Mouse (Mus musculus) liver (tissue): ENCODE data around the gene Btnl9.
"Not testable (repeated sequence)": the region's sequence is repeated elsewhere in the genome, so short reads cannot be mapped to it uniquely, and the experiment has no call there.

Source experiments
- DNase-seq: peaks from one replicate; pipeline ENCODE4 v3.0.0-alpha.2; 2020; ENCODE audit warnings: mixed read lengths

Gene Btnl9

DNA sequence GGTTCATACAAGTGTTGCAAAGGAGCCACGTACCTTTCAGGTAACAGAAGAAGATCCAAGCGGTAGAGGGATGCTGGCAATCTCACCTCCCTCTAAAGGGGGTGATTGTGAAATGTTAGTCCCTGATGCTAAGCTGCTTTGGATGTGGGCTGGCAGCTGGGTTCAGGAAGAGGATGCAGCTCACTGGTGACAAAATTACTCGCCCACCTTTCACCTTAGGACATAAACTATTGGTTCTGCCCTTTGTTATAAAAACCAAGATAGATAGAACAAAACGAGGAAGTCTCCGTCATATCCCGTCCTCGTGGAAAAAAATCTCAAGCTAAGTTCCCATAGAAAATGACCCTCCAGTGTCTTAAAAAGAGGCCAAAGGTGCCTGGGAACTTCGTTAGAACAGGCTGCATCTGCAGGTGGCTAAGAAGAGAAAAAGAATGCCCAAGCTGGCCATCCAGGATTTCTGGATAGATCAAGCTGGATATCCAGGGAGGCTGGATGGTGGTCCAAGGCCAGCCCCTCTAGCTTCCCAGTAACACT, at the start of gene Btnl9:
TSS of gene Btnl9 (minus strand) at position 205 of the 534 bp plus-strand sequence.
- no peak for DNase-seq

DNA sequence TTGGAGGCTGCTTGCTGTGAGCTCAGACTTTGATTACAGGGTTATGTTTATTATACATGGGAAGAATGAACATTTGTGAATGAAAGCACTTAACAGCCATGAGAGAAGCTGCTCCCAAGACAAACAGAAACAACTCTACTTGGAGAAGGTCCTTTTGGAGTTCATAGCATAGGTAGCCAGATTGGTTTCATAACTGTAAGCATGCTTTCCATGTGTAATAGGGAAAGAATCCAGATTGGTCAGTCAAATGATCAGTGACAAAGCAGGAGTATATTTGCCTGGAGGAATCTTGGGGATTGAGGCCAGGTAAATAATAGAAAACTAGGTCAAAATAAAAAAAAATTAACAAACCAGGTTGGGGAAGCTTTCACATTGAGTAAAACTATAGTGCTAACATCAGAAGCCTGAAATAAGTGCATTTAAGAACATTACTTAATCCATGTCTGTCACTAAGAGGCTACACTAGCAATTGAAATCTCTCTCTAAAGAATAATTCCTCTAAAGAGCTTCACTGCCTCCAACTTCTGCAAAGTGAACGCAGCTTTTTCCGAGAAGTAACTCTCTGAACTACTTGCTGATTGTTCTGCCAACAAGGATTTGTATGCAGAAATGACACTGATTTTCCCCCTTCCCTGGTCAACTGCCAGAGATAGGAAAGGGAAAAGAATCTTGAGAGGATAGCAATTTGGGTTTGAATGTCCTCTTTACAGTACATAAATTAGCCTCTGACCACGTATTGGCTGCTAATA, 48.7 kb upstream of the Btnl9 start:
- DNase-seq, result no peak

DNA sequence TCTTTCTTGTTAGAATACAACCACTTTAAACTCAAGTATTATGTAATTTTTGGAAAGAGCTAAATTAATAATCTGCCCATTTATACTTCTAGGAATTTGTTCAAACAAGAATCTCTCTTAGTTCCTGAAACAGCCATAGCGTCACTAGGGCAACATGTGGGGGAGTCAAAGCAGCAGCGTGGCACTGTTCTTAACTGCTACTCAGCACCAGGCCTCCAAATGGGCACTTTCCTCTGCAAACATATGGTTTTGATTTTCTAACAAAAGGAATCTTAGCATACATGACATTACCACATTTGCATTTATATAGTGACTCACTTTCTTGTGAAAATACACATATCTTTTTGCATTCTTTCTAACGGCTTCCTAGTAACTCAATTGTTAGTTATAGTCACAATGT, 45.8 kb upstream of the Btnl9 start:
- DNase-seq, result no peak

DNA sequence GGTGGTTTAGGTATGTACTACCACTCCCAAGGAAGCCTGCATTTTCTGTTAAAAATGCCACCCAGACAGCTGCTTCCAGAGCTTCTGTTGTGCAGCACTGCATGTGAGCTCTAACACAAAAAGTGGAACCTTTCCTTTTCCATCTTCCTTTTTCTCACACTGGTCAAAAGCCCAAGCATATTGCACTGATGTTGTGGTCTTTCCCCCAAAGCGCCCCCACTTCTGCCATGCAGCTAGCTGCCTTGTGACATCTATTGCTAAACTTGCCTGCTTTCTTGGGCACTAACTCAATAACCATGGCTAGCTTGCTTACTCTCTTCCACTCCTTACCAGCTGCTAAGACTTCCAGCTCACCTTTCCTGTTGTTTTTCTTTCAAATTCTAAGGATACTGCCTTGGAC, 37.5 kb upstream of the Btnl9 start:
- no peak for DNase-seq

DNA sequence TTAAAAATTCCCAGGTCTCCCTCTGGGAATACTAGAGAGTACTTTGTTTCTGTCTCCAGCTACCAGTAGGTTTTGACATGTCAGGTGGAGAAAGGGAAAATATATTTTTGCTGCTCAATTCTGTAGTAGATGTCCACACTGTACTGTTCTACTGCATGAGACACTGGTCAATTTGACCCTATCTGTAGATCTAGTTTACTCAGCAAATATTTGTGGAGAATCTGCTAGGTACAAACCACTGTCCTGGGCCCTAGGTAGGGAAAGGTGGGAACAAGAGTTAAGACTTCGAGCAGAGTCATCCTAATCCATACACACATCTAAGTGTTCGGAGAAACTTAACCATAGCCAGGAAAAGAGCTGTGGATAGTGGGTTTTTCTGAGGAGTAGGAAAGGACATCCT, 32.3 kb upstream of the Btnl9 start:
- no peak for DNase-seq

DNA sequence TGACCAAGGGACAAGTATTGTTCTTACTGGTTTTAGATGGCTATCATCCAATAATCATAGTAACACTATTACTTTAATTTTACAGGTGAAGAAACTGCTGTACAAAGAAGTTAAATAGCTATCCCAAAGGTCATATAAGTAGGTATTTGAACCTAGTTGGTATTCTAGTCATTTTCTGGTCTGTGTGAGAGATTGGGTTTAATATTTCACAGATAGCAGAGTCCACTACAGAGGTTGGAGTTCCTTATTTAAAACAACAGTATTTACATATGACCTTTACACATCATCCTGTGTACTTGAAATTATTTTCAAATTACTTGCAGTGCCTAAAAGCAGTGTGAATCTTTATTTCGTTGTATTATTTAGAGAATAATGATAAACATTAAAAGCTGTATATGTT, 26.5 kb upstream of the Btnl9 start:
- DNase-seq, result no peak

DNA sequence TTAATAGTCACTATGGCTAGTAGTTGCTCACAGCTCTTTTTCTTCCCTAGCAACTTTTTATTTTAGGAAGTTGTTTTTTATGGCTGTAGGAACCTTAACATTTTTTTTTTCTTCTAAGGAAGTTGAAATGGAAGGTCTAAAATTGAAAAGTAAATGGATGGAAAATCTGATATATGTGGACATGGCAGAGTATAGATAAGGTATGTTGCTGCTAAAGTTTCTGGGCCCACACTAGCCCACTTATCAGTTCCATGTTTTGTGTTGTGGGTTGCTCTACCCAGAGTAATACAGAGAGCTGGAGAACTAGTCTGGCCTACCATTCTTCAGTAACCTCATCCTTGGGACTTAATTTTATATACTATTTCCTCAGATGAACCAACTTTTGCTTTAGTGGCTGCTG, 25.6 kb upstream of the Btnl9 start:
- DNase-seq, result peak; percentile 27

DNA sequence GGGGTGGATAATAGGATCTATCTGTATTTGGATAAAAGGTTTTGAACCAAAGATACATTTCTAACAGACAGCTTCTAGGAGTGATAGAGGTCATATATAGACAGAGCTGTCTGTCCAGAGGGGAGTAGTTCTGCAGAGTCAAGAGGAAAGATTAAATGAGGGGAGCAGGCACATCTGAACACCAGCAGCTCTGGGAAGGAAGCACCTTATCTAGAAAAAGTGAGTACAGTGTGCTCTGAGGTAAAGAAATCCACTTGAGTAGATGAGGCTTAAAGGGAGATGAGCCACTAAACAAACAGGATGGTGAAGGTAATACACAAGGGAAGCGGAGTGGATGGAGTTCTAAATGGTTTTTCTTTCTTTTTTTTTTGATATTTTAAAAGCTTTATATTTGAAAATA, 20.5 kb upstream of the Btnl9 start:
- no peak for DNase-seq

DNA sequence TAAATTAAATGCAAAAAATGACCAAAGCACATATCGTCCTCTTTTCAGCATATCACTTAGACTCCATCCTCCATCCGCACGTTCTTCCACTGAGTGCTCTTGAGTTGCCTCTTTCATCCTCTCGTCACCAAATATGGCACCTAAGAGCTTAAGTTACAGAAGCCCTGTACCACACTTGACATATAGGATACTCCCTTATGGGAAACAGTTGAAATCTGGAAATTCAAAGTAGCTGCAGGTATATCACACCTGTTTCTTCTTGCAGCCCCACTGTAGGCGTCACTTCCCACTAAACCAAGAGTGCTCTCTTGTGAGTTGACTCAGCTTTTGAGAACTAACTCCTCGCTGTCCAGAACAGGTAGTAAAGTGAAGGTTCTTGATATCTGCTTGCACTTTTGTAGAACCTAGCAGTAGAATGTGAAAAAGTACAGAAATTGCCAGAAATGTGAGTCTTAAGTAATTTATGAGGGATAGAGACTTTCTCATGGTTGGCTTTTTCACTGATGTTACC, 18.2 kb upstream of the Btnl9 start:
- no peak for DNase-seq

DNA sequence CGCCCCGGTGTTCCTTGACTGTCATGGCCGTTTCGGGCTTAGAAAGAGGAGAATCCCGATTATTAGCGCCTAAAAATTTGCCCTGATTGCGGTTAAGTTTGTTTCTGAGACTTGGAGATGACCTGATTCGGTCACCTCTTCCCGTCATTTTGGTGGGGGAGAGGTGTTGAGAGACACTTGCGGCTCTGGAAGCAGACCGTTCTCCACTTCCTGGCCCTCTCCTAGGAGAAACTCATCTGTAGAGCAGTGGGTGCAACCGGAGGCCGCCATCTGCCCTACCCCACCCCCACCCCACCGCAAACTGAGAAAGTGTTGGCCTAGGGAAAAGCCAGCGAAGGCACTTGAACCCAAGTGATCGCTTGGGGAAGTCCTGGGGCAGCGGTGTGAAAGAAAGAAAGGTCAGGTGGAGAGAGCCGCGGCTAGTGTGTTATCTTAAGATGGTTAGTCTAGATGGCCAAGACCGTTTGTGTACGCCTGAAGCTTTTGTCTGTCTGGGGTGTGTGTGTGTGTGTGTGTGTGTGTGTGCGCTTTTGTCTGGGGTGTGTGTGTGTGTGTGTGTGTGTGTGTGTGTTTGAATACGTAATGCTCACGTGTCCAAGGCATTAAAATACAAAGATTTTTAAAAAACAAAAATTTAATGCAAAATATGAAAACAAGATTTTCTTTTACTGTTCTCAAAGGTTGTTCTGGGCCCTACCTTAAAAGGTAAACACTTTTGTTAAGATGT, 17.0 kb upstream of the Btnl9 start:
- DNase-seq, result peak; percentile 72

DNA sequence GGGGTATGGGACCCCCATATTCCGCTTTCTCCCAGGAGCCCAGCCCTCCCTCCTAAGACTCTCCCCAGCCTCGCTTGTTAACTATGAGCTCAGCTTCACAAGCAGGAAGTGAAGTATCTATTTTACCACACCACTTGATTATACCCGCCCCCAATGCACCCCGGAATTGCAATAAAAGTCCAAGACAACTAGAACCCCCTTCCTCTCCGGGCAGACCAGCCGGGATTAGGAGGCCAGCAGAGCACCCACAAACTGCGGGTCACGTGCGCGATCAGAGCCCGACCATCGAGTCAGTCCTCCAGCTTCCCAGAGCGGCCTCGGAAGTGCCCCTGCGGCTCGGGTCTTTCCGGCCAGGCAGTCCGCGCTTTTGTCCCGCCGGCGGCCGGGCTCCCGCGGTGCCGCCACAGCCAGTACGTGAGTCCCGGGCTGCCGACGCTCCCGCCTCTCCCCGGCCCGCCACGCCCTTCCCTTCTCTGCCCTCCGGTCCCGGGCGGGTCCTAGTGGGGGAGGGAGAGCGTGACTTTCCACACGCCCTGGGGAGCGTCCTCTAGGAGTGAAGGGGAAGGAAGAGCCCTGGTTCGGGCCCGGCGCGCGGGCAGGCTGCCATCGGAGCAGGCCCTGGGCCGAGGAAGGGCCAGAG, 16.3 kb upstream of the Btnl9 start, which contains the start of gene Zfp62:
TSS of gene Zfp62 (plus strand) at position 164 of the 640 bp plus-strand sequence.
- peak; percentile 93 for DNase-seq

DNA sequence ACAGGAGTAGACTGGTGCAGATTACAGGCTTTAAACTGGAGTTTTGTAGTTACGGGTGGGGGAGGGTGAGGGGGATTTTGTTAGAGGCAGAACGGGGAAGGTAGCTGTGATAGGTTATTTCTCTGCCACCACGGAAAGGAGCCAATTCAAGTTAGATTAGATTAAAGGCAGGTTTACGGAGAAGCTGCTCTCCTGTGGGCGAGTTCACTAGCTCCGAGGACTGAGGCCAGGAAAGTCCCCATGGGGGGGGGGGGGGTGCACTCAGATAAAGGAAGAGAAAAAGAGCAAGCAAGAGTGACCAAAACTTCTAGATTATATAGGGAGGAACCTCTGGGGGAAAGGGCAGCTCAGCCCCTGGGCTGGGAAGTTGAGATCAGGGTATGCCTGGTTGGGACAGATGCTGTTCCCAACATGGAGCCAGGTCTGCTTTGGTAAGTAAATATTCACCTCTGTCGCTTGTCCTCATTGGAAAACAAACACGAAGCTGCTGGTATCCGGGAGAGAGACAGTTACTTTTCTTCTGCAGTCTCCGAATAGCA, 15.6 kb upstream of the Btnl9 start:
- DNase-seq, result peak; percentile 60

DNA sequence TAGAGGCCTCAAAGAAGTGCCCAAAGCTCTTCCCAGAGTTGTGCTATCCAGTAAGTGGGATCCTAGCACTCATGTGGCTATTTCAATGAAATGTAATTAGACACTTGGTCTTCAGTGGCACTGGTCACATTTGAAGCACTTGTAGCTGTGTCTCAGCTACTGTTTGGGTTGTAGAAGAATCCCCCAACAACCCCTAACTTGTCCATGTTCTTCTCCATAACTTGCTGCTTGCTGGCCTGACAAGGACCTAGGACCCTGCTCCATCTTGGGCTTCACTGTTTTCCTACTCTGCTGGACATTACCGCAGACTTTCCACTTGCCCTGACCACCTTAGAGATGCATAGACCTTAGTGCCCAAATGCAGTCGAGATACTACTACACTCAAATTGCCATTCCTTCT, 15.1 kb upstream of the Btnl9 start:
- DNase-seq, result no peak

DNA sequence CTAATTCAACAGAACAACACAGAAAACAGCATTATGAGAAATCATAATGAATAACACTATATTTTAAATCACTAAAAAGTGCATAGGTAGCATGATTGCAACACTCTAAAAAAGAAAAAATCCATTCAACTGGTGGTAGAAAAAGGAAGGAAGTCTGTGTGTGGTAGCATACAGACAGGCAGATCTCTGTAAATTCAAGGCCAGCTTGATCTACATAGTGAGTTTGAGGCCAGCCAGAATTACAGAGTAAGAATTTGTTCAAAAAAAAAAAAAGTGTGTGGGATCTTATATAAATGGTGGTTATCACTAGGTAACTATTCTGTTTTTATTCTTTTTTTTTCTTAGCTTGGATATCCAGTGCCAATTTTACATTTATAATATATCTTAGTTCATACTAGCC, 14.2 kb upstream of the Btnl9 start:
- DNase-seq, result no peak

DNA sequence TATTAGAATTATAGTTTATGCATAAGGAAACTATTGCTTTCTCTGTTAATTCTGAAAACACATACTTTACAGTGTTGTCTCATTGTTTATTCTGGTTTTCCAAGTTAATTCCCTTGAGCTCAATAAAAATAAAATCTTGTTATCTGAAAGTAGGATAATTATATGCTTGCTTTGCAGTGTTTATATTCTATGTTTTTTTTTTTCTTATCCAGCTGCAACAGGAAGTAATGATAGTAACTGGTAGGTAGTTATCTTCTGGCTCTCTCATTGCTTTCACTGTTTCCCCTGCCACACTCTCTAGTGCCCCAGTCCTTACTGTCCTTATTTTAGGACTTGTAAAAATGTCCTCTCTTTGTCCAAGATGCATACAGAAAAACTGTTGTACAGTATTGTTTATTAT, 13.7 kb upstream of the Btnl9 start:
- DNase-seq, result no peak

DNA sequence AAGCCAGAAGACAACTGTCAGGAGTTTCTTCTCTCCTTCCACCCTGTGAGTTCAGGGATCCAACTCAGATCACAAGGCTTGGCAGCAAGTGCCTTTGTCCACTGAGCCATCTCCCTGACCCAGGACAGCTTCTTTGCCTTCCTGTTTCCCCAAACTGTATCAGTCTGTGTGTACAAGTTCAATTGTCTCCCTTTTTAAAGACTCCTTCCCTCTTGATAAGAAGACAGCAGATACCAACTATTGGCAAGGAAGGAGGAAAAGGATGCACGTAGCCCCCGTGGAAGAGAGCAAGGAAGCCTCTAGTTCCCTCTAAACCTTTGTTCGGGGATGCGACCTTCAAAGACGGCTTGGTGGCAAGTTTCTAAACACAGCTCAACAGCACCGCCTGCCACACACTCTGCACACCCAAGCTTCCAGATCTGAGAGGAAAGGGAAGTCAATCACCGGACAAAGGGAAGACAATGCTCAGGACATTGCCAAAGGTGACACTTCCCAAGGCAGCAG, 8.9 kb upstream of the Btnl9 start:
- peak; percentile 9 for DNase-seq

DNA sequence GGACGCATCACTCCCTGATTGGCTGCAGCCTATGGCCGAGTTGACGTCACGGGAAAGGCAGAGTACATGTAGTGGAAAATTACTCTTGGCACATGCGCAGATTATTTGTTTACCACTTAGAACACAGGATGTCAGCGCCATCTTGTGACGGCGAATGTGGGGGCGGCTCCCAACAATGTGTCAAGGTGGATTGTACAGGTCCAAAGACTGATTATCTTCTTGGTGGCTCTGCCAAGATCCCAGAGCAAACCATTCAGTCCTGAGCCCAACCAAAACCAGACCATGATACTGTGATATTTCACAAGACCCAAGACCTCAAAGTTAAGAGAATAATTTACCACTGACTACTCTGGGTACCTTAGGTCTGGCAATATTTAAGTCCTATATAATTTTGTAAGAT, 7.8 kb upstream of the Btnl9 start:
- not testable (repeated sequence) for DNase-seq

DNA sequence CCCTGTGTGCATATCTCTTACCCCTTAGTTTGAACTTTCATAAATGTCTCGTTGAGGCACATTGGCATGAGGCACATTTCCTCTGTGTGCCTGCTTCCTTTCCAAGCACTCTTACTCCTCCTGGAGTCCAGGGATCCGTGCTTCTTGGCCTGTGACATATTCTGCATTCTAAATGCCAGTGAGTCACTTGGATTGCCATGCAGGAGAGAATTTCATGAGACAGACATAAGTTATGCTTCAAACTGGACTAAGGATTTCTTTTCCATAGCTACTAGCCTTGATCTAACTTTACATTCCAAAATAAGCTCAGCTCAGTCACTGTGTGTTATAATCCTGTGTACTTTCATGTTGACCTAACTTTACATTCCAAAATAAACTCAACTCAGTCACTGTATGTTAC, 4.1 kb upstream of the Btnl9 start:
- no peak for DNase-seq

DNA sequence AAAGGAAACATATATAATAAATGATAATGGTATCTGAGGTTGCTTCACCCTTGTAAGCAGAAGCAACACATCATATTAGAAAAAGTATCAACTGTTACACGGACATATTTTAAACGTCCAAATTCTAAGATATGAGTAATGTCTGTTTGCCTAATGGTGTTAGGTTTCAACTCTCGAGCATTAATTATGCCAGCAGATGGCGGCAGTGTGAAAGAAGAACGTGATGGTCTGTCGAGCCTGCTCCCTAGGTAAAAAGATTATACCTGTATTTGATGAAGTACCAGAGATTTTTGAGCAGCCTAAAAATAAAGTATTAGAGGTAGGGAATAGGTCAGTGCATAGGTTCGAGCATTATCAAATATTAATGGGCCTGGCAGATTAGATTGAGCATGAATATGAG, 2.8 kb upstream of the Btnl9 start:
- DNase-seq, result peak; percentile 61

DNA sequence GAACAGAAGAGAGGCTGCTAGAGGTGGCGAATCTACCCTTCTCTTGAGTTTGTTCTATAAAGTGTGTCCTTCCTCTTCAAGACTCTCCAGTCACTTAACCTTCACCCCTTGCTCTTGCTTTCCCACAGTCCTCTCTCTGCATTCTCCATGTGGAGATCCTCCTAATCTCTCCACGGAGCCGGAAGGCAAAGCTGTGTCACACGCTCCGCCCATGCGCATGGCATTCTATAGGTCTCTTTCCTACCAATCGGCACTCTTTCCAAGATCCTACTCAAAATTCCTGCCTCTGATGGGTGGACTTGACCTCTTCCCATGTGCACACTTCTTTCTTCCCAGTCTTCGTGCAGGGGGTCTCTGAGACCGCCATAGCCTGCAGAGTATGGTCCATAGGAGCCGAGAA, 742 bp upstream of the Btnl9 start:
- no peak for DNase-seq

DNA sequence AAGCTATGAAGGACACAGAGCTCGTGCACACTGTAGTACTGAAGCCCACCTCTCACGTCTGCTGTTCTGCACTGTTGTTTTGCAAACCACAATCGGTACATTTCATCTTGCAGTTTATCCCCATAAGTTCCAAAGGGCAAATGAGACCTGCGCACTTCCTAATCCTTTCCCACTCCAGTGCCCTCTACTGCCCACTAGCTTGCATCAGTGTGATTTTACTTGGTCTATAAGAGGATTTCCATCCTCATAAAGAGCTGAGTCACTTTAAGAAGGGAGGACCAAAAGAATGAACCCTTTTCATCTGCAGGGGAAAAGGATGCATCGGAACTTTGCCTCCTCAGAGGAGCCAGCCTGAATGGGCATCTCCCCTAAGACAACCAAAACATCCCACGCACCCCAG, 507 bp downstream of the Btnl9 start:
- no peak for DNase-seq

DNA sequence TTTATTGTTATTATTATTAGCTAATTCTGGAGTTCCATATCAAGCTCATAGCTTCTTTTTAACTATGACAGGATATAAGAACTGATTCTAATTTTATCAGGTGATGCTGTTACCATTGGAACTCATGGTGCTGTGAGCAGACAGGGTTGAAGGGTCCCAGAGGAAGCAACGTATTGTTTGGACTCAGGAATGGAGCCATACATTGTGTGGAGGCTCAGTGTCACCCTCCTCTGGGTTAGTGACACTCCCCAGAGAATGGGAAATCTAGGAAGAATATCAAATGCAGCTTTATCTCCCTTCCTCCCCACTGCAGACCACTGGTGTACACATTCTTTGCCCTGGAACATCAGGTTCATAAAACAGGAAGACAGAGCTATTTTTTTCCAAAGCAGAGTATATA, 3.8 kb downstream of the Btnl9 start:
- no peak for DNase-seq
